Mouse (Mus musculus) spleen, adult 2 months (tissue): ENCODE data around the gene Hs2st1.

Experiments
- CTCF ChIP-seq: fragments of 200-500 bp; IDR thresholded peaks from 2 replicates; pipeline ENCODE4 v1.5.1; 2011; ENCODE audit warnings: mild to moderate bottlenecking, inconsistent platforms; ENCODE audit not compliant: insufficient read depth, insufficient read length, insufficient replicate concordance; ENCODE audit errors: extremely low read depth
- POLR2A ChIP-seq: fragments of 200-500 bp; IDR thresholded peaks from 2 replicates; pipeline ENCODE4 v1.6.1; 2011; ENCODE audit warnings: low read depth, low read length, inconsistent platforms

DNA sequence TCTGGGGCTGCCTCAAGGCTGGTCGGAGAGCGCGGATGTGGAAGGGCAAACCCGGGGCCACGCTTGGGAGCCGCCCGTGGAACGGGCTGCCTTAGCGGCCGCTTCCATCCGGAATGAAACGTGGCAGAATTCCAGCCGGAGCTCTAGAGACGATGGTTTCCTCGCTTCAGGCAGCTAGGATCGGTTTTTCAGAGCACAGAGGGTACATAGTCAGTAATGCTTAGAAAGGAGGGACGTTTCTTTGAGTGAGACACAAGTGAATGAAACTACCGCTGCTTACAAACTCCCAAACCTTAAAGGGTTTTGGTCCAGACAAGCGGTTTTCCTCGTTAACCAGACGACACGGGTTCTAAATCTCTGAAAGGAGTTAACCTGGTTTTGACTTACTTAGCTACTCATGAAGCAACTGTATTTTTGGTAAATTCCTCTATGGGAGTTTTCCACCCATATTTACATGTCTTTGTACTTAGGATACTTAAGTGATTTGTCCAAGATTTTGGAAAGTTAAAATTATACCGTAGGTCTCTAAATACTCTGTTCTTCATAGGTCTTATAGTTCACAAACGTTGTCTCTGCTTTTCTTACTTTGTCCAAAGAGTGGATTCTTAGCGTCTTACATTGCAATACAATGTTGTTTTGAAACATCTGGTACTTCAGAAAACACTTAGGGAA lies 971 bp upstream of the Hs2st1 start:
- no peak for TF ChIP-seq CTCF
- no peak for TF ChIP-seq POLR2A
